Mouse (Mus musculus) monocyte, adult 59 days (primary cell): ENCODE data around the gene Akr1c20. TPM values are rescaled to one million over a fixed set of nuclear protein-coding genes. Genes with fewer than 3 reads are reported as not detected.

Experiments
- total RNA-seq, 2 experiments: library from RNA; stranded (reverse); gene quantifications; one replicate each; pipeline ENCODE4 v1.2.4; 2023

The Akr1c20 gene
- total RNA-seq: not detected

DNA sequence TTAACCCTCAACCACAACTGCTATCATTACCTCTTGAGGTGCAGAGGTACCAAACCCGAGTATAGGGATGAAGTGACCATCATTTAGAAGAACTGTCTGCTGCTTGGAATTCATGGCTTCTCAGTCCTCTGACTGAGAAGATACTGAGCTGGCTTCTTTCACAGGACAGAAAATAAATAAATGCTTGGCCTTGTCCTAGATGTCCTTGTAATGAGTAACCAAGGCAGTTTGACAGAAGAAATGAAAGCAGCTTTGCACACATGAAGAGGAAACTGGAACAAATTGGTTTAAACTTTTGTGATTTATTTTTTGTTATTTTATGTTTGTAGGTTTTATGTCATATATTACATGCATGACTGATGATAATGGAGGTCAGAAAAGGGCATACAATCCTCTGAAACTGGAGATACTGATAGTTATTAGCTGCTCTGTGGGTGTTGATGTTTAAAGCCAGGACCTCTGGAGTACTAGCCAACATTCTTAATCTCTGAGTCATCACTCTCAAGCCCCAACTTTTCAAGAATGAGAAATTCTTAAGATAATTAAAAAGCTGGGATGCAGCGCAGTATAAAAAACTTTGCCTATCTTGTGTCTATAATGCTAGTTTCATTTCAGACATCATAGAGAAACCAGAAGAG lies at the start of gene Akr1c20:
TSS of gene Akr1c20 (minus strand) at position 145 of the 638 bp plus-strand sequence.

Other genes with a start within 250 kb of the Akr1c20 start
- gene Akr1c12, start 243.9 kb downstream of the Akr1c20 start, total RNA-seq: not detected
- not detected for gene Akr1c6, start 89.0 kb downstream of the Akr1c20 start, total RNA-seq
- gene Akr1c21, start 50.7 kb upstream of the Akr1c20 start, total RNA-seq: not detected
- 1 to 10 TPM; 2.4 to 5.0 TPM for gene Akr1e1, start 85.8 kb upstream of the Akr1c20 start, total RNA-seq